Mouse (Mus musculus): ENCODE measurements around the gene Sprr2a1. TPM values are rescaled to one million over a fixed set of nuclear protein-coding genes. Genes with fewer than 3 reads are reported as not detected.

The Sprr2a1 gene
- total RNA-seq, 2 experiments from 2014 or later = not detected

Other genes with a start within 250 kb of the Sprr2a1 start
- gene Pglyrp3, start 201.2 kb upstream of the Sprr2a1 start, total RNA-seq (2021) = not detected
- under 1 TPM in 1 of 2 experiments, not detected in 1; 0.20 TPM for gene Lor, start 132.7 kb upstream of the Sprr2a1 start, total RNA-seq (2021)
- gene Prr9, start 91.9 kb upstream of the Sprr2a1 start, total RNA-seq (2021) = not detected
- not detected for gene Lelp1, start 73.1 kb upstream of the Sprr2a1 start, total RNA-seq (2021)
- not detected for gene Sprr2a2, start 121 bp downstream of the Sprr2a1 start, total RNA-seq (2021)
- gene Sprr2a3, start 69.6 kb downstream of the Sprr2a1 start, total RNA-seq (2021) = not detected
- not detected for gene Sprr2b, start 100.8 kb downstream of the Sprr2a1 start, total RNA-seq (2021)
- gene Sprr2d, start 123.3 kb downstream of the Sprr2a1 start, total RNA-seq (2021) = not detected
- gene Sprr2e, start 136.3 kb downstream of the Sprr2a1 start, total RNA-seq (2021) = not detected
- not detected for gene Sprr2f, start 149.4 kb downstream of the Sprr2a1 start, total RNA-seq (2021)
- gene Sprr2h, start 169.9 kb downstream of the Sprr2a1 start, total RNA-seq (2021) = not detected
- gene Sprr2i, start 192.2 kb downstream of the Sprr2a1 start, total RNA-seq (2021) = not detected
- gene Sprr2j-ps, start 202.3 kb downstream of the Sprr2a1 start, total RNA-seq (2021) = not detected
- gene Gm9774, start 213.6 kb downstream of the Sprr2a1 start, total RNA-seq (2021) = 1 to 10 TPM; 4.7 to 7.1 TPM
- not detected for gene Sprr2k, start 216.8 kb downstream of the Sprr2a1 start, total RNA-seq (2021)
- gene Sprr1b, start 223.0 kb downstream of the Sprr2a1 start, total RNA-seq (2021) = not detected
- gene Sprr3, start 242.9 kb downstream of the Sprr2a1 start, total RNA-seq (2021) = not detected

All from heart, adult 18-20 months (tissue).